Mouse (Mus musculus) heart, postnatal 0 days (tissue): Measurements from ENCODE around the gene Fn1. TPM values are rescaled to one million over a fixed set of nuclear protein-coding genes. Genes with fewer than 3 reads are reported as not detected.

Experiments
- ATAC-seq: fragments of 200-750 bp; cut with Nextera tagmentation; 2 replicates; pipeline ENCODE4 v1.8.0; 2017; ENCODE audit warnings: low read depth, moderate number of reproducible peaks, moderate library complexity; ENCODE audit not compliant: insufficient read depth
- DNase-seq: peaks from one replicate; pipeline ENCODE4 v3.0.0-alpha.2; 2016; ENCODE audit warnings: low spot score
- H3K27ac ChIP-seq: fragments of 300-500 bp; sonication (generic); 2 replicates; pipeline ENCODE4 v1.5.1; 2014; ENCODE audit warnings: low read depth, mild to moderate bottlenecking
- H3K27me3 ChIP-seq: fragments of 300-500 bp; sonication (generic); 2 replicates; pipeline ENCODE4 v1.6.1; 2014; ENCODE audit warnings: low read length, mixed read lengths; ENCODE audit not compliant: control insufficient read depth, insufficient read depth
- H3K36me3 ChIP-seq: fragments of 300-500 bp; sonication (generic); replicated peaks from 2 replicates; pipeline ENCODE4 v1.6.1; 2014; ENCODE audit warnings: low read length, mixed read lengths; ENCODE audit not compliant: control insufficient read depth, insufficient read depth
- H3K4me1 ChIP-seq: fragments of 300-500 bp; sonication (generic); 2 replicates; pipeline ENCODE4 v1.6.1; 2014; ENCODE audit warnings: antibody characterized with exemption; ENCODE audit not compliant: control insufficient read depth, insufficient read depth
- H3K4me2 ChIP-seq: fragments of 300-500 bp; sonication (generic); 2 replicates; pipeline ENCODE4 v1.6.1; 2014; ENCODE audit warnings: low read depth, mild to moderate bottlenecking, low read length, moderate library complexity
- H3K4me3 ChIP-seq: fragments of 300-500 bp; sonication (generic); 2 replicates; pipeline ENCODE4 v1.5.1; 2014; ENCODE audit warnings: low read depth, low read length
- H3K9ac ChIP-seq: fragments of 300-500 bp; sonication (generic); replicated peaks from 2 replicates; pipeline ENCODE4 v1.6.1; 2014; ENCODE audit warnings: low read depth, low read length, mixed read lengths
- H3K9me3 ChIP-seq: fragments of 300-500 bp; sonication (generic); replicated peaks from 2 replicates; pipeline ENCODE4 v1.6.1; 2016; ENCODE audit warnings: low read length; ENCODE audit not compliant: control insufficient read depth
- CTCF ChIP-seq: IDR thresholded peaks from 2 replicates; pipeline ENCODE4 v1.5.1; 2016; ENCODE audit warnings: antibody characterized with exemption, control low read depth, low read depth
- EP300 ChIP-seq: IDR thresholded peaks from 2 replicates; pipeline ENCODE4 v1.6.1; 2016; ENCODE audit warnings: antibody characterized with exemption, low read depth
- WGBS: fragments of 180-500 bp; shearing (Covaris S2); extraction: QIAGEN DNeasy Blood & Tissue Kit; methylation state at CpG from one replicate; pipeline ENCODE4 v1.1.7; 2014; 5-methylcytosine and 5-hydroxymethylcytosine counted together
- polyA plus RNA-seq: library from polyadenylated mRNA; unstranded; fragments of >200 nt; fragmentation: Nextera tagmentation; extraction: Ambion mirVana; gene quantifications from 2 replicates; pipeline ENCODE4 v1.2.1, GENCODE M21; 2015
- total RNA-seq: library from RNA; depleted of rRNA; stranded (reverse); fragments of >200 nt; gene quantifications from 2 replicates; pipeline ENCODE4 v1.2.3, GENCODE M21; 2014; ENCODE audit warnings: low replicate concordance; rRNA removed

Fn1 gene
- total RNA-seq (234 and 249 TPM in 2 replicates), polyA plus RNA-seq (76.9 and 84.2 TPM in 2 replicates)

- DNase-seq: peak; percentile 76
- Histone ChIP-seq H3K9ac (peak within 1 kb of the TSS; percentile 74), H3K4me3 (peak within 1 kb of the TSS; percentile 80), H3K27ac (peak within 1 kb of the TSS; percentile 87), H3K9me3 (no peaks in the 10 kb centered on the region), H3K4me2 (peak within 1 kb of the TSS; percentile 98), H3K36me3 (peaks cover 13% of the 10 kb centered on the region; the same call in 1 of the 2 replicates), H3K4me1 (peaks cover 5% of the 10 kb centered on the region; the same call in 1 of the 2 replicates), H3K27me3 (no peaks in the 10 kb centered on the region)
- TF ChIP-seq CTCF (no peak), EP300 (no peak)
- under 1% methylated on average over 61 of the region's 63 CpGs for WGBS
- ATAC-seq: peak; percentile 90
Measured at GRCm38 (mm10) chr1:71652551-71653399, at the start of gene Fn1. Fn1 (minus strand) TSS chr1:71653200.

DNA sequence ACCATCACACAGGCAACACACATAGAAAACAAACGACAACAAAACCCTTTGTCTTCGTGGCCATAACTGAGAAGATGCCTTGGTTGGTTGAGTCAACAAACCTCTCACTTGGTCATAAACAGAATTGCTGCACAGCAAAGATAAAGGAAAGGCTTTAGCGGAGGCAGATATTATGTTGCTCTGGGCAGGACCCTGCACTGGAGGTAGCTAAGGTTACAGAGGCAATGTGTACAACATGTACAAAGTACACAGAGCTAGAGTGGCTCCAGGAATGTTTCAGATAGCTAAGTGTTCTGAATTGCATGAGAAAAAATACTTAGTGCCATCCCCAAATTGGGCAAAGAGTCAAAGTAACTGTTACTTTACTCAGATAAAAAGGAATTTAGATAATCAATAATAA lies 43.1 kb upstream of the Fn1 start:
- Histone ChIP-seq H3K36me3 (no peaks in the 10 kb centered on the region), H3K27ac (no peak overlapping the region), H3K4me1 (peaks cover 3% of the 10 kb centered on the region; the same call in 1 of the 2 replicates), H3K9ac (no peak overlapping the region), H3K4me2 (no peak overlapping the region), H3K4me3 (no peak overlapping the region), H3K27me3 (no peaks in the 10 kb centered on the region), H3K9me3 (no peaks in the 10 kb centered on the region)
- no peak; the same call in 1 of the 2 replicates for ATAC-seq
- TF ChIP-seq CTCF: no peak
- 71% methylated on average over 3 of the region's 3 CpGs for WGBS
- DNase-seq: no peak

DNA sequence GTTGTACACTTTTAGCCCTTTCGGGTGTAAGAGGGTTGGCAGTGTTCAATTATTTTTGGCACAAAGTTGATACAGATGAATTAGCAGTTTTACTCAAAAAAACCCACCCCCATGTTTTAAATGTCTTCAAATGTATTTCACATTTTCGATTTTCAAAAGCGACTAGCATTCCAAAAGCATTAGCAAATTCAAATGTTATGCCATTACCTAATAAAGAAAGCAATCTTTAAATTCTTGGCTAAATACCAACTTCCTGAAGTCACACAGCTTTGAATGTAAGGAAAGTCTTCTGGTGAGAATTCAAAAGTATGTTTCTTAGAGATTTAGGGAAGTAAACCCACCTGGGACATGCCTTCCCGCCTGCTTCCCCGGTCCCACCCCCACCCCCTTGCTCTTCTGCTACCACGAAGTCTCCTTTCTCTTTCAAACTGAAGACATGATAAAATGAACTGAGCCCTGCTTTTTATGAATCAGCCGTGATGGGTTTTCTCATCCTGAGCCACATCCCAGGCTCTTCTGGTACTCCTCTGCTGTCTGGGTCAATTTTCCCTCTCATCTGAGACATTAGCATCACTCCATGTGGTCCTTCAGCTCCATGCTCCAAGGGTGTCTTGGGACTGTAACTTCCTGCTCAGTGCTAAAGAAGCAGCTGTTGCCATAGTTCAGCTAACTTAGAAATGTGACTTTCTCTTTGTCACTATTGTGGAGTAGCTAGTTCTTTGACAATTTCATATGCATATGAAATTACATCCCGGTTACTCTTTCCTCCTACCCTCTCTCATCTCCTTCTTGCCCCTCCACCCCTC lies 38.7 kb upstream of the Fn1 start:
- peak overlapping the region; percentile 21; the same call in 1 of the 2 replicates for H3K4me2 ChIP-seq
- H3K4me1 ChIP-seq: peaks cover 11% of the 10 kb centered on the region; the same call in 1 of the 2 replicates
- no peaks in the 10 kb centered on the region for H3K9me3 ChIP-seq
- H3K27ac ChIP-seq: peak overlapping the region; percentile 55
- ATAC-seq (peak; percentile 41; the same call in 1 of the 2 replicates), DNase-seq (peak; percentile 60)
- H3K27me3 ChIP-seq: no peaks in the 10 kb centered on the region
- no peaks in the 10 kb centered on the region for H3K36me3 ChIP-seq
- TF ChIP-seq EP300: no peak
- no peak for TF ChIP-seq CTCF
- H3K9ac ChIP-seq: no peak overlapping the region
- WGBS: 42% methylated on average over 8 of the region's 8 CpGs
- H3K4me3 ChIP-seq: no peak overlapping the region

DNA sequence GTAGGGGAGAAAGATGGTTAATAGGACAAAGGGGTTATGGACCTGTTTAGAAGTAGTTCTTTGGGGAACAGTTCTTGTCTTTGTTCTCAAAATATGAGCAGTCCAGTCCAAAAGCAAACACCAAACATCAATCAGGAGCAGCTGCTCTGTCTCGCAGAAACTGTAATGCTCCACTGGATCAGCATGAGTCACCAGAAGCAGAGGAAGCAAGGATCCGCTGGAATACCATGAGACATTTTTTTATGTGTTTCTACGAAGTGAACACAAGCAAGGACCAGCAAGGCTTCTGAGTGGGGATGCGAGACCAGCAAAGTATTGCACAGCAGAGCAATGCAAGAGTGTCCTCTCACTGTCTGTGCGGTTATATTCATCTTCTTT lies 35.9 kb upstream of the Fn1 start:
- Histone ChIP-seq H3K4me1 (peaks cover 17% of the 10 kb centered on the region), H3K4me3 (no peak overlapping the region), H3K27me3 (no peaks in the 10 kb centered on the region), H3K36me3 (no peaks in the 10 kb centered on the region), H3K9me3 (no peaks in the 10 kb centered on the region), H3K4me2 (no peak overlapping the region), H3K27ac (no peak overlapping the region), H3K9ac (no peak overlapping the region)
- 82% methylated on average over 5 of the region's 5 CpGs for WGBS
- DNase-seq (no peak), ATAC-seq (no peak)
- TF ChIP-seq CTCF (no peak), EP300 (no peak)

DNA sequence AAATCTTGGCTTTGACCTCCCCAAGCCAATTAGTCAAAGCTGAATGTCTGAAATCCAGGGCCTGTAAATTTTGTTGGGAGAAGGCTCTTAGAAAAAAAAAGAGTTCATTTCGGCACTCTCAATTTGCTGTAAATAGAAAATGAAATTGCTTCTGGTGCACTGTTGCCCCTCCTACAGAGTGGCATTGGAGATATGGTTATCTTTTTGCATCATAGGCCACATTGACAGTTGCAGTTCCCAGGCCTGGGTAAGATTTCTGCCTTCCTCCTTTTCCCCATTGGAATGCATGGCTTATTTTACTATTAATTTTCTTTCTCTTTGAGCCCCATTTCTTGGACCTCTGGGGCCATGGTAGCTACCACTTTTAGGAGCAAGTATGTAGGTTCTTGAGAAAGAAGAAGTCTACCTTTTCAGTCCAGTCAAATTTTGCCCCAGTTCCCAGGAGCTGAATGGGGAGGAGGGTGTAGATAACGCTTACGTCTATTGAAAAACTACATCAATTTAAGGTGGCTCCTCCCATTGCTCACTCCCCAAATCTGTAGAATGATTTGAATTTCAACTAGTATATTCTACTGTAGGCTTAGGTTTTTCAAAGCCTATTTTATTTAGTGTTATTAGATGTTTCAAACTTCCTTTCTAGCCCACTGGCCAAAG lies 35.4 kb upstream of the Fn1 start:
- no peaks in the 10 kb centered on the region for H3K9me3 ChIP-seq
- no peak overlapping the region for H3K4me2 ChIP-seq
- H3K4me1 ChIP-seq: peaks cover 18% of the 10 kb centered on the region
- H3K27me3 ChIP-seq: no peaks in the 10 kb centered on the region
- no peak overlapping the region for H3K27ac ChIP-seq
- H3K9ac ChIP-seq: no peak overlapping the region
- H3K36me3 ChIP-seq: no peaks in the 10 kb centered on the region
- no peak for TF ChIP-seq EP300
- no peak overlapping the region for H3K4me3 ChIP-seq
- WGBS: 90% methylated on average over 3 of the region's 3 CpGs
- ATAC-seq: no peak
- no peak for DNase-seq
